Mouse (Mus musculus) gastrocnemius, adult 2 months (tissue): Measurements from ENCODE around the gene Gli2. TPM values are rescaled to one million over a fixed set of nuclear protein-coding genes. Genes with fewer than 3 reads are reported as not detected.

Experiments used
- DNase-seq: peaks from one replicate; pipeline ENCODE4 v3.0.0; 2022
- H3K27ac ChIP-seq: fragments of 200-600 bp; 2 replicates; pipeline ENCODE4 v1.8.1; 2022; ENCODE audit warnings: mild to moderate bottlenecking
- H3K4me3 ChIP-seq: fragments of 200-600 bp; 2 replicates; pipeline ENCODE4 v1.8.1; 2022; ENCODE audit warnings: mild to moderate bottlenecking, moderate library complexity
- CTCF ChIP-seq: fragments of 200-600 bp; IDR thresholded peaks from 2 replicates; pipeline ENCODE4 v1.8.1; 2022; ENCODE audit warnings: antibody characterized with exemption, mild to moderate bottlenecking, moderate library complexity
- intact Hi-C: fragments of 180-260 bp; cut with DNase I; formaldehyde crosslinking; loops from one replicate; pipeline ENCODE4 v1.15.1; 2025
- total RNA-seq, 2 experiments: library from RNA; stranded (reverse); gene quantifications; 2 replicates each; pipeline ENCODE4 v1.2.3; 2021

Gene Gli2
- total RNA-seq, 2 experiments from 2014 or later = 0.94 to 1.4 TPM

DNA sequence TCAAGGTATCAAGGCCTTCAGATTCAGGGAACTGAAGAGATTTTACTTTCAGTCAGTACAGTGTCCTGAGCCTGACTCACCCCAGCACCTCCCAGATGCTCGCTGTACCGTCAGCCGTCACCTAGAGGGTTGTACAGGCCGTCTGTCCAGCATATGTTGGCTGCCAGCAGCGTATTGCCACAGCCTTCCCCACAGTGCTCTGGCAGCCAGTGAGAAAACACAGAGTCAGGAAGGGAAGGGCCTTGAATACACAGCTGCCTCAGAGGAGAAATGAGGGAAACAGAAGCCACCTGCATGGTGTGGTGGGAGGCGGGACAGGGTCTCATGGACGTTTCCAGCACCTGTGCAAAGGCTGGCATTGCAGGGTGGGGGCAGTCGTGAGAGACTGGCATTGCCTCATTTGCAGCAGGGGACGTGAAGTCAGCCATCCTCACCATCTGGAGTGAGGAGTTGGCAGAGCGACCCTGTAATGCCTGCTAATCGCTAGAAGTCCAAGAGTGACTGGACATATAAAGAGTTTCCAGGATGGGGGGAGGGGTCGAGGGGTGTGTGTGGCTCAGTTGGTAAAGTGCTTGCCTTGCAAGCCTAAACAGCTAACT is 136.8 kb downstream of the Gli2 start:
- Histone ChIP-seq H3K4me3 (no peak overlapping the region), H3K27ac (peak overlapping the region; percentile 35)
- TF ChIP-seq CTCF = no peak
- intact Hi-C loops = no loop called here
- DNase-seq = peak; percentile 49

DNA sequence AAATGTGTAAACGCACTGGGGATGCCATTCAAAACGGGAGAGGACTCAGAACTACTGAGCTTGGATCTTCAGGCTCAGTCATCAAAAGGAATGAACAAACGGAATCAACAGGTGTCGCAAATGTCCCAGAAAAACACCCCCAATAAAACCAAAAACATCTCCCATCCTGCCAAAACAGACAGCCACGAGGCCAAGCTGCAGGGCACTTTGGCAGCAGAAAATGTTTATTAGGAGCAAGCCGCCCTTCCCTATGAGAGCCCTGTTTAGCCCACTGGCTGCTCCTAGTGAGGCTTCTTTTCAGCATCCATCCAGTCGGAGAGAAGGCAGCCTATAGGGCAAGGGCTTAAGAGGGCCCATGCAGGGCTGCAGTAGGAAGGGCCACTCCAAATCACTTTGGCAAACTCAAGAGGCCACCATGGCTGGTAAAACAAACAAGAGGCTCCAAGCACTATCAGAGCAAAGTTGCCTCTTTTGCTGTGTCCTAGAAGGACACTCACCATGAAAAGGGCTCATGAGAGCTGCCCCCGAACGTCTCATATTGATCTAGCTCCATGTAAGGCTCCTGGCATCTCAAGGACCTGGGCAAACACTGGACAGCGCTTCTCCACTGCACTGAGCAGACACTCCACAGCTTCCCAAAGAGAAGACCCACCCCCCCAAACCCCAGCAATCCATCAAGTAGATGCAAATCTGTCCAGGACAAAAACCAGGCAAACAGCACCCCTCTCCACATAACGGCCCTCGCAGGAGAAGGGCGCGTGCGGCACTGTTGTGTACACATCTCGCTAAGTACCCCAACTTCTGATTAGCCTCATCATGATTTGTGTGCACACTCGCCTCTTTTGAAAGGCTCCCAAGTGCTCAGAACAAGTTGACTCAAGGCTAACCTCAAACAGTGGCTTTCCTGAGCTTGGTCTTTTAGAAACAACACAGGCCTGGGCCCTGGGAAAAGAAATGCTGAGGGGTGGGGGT is 139.7 kb downstream of the Gli2 start:
- TF ChIP-seq CTCF = no peak
- Histone ChIP-seq H3K27ac (peak overlapping the region; percentile 38; the same call in 1 of the 2 replicates), H3K4me3 (no peak overlapping the region)
- DNase-seq = no peak
- intact Hi-C loops = no loop called here

- DNase-seq = no peak
- TF ChIP-seq CTCF = no peak
- no peak overlapping the region for H3K27ac ChIP-seq
- intact Hi-C loops = no loop called here
- H3K4me3 ChIP-seq = no peak overlapping the region
These were observed 140.5 kb downstream of the Gli2 start for GRCm38 (mm10) chr1:118912929-118913328.

DNA sequence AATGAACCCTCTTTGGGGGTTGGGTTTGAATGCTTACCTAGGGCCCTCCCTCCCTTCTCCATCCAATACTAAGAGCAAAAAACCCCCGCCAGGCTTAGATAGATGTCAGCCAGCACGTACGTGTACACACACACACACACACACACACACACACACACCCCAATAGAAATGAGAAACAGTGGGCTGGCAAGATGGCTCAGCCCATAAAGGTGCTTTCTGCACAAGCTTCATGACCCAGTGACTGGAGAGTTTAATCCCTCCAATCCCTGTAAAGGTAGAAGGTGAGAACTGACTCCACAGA is 142.0 kb downstream of the Gli2 start:
- DNase-seq = no peak
- H3K4me3 ChIP-seq = no peak overlapping the region
- H3K27ac ChIP-seq = no peak overlapping the region
- no peak for TF ChIP-seq CTCF
- intact Hi-C loops = no loop called here

GRCm38 (mm10) chr1:118910693-118911426 is 142.6 kb downstream of the Gli2 start:
- Histone ChIP-seq H3K27ac (no peak overlapping the region), H3K4me3 (no peak overlapping the region)
- DNase-seq = no peak
- intact Hi-C loops = no loop called here
- TF ChIP-seq CTCF = no peak

GRCm38 (mm10) chr1:118909051-118909450 is 144.4 kb downstream of the Gli2 start:
- DNase-seq = no peak
- TF ChIP-seq CTCF = no peak
- H3K27ac ChIP-seq = no peak overlapping the region
- intact Hi-C loops = no loop called here
- H3K4me3 ChIP-seq = no peak overlapping the region

GRCm38 (mm10) chr1:118907574-118907973 is 145.8 kb downstream of the Gli2 start:
- no peak overlapping the region for H3K27ac ChIP-seq
- no peak for TF ChIP-seq CTCF
- no peak for DNase-seq
- intact Hi-C loops = no loop called here
- no peak overlapping the region for H3K4me3 ChIP-seq

DNA sequence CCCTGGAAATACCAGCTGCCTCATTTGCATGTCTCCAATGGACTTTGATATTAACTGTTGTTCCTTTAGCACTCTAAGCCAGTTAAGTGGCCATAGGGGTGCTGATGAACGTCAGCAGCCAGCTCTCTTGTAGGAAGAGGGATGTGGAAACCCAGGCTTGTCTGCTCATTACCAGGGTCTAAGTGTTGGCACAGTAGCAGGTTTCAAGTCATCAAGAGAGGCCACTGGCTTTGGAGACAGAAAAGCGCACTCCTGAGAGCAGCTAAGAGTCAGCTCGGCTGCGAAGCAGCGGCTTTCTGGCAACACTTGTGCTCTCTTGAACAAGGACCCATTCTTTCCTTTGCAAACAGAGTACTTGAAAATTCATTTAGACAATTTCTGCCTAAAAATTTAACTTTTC is 148.1 kb downstream of the Gli2 start:
- H3K4me3 ChIP-seq = no peak overlapping the region
- no peak for DNase-seq
- TF ChIP-seq CTCF = no peak
- H3K27ac ChIP-seq = no peak overlapping the region
- intact Hi-C loops = no loop called here

DNA sequence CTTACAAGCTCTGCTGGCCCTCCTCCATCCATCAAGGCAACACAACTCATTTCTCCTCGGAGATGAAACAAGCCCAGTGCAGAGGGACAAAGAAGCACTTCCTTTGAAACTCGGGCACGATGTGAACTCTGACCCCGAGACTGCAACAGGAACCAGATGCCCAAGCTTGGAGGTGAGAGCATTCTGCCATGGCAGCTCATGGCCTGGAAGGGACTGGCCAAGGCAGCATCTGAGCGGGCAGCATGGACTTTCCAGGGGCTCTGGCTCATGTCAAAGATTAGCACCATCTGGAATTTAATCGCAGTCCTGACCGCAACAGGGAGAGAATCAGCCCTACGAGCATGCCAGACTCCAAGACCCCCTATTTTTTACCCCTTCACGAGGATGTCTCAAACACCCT is 148.5 kb downstream of the Gli2 start:
- DNase-seq = no peak
- no peak overlapping the region for H3K4me3 ChIP-seq
- intact Hi-C loops = no loop called here
- no peak overlapping the region for H3K27ac ChIP-seq
- TF ChIP-seq CTCF = no peak

DNA sequence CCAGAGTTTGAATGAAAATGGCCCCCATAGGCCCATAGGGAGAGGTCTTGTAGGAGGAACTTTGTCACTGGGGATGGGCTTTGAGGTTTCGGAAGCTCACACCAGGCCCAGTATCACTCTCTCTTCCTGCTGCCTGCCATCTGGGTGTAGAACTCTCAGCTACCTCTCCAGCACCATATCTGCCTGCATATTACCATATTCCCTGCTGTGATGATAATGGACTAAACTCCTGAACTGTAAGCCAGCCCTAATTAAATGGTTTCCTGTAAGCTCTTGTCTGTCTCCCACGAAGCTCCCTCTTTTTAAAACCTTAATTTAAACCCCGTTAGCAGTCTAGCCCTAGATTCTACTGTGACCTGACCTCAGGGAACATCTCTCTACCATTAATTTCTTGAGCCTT is 149.0 kb downstream of the Gli2 start:
- Histone ChIP-seq H3K4me3 (no peak overlapping the region), H3K27ac (no peak overlapping the region)
- TF ChIP-seq CTCF = no peak
- intact Hi-C loops = no loop called here
- no peak for DNase-seq

DNA sequence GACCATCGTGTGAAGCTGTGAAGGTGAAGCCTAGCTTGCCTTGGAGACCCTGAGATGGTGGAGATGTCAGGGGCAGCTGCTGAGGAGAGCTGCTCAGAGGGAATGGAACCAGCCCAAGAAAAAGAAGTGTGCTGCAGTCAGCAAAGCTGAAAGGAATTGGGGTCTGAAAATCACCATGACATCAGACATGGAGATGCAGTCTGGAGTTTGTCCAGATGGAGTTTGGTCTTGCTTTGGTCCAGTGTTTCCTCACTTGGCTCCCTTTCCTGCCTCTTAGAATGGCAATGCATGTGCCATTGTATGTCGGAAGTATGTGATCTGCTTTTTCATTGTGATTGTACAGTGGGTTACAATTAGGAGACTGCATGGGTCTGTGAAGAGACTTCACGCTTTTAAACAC is 149.7 kb downstream of the Gli2 start:
- H3K4me3 ChIP-seq = no peak overlapping the region
- intact Hi-C loops = no loop called here
- DNase-seq = no peak
- TF ChIP-seq CTCF = no peak
- H3K27ac ChIP-seq = no peak overlapping the region

DNA sequence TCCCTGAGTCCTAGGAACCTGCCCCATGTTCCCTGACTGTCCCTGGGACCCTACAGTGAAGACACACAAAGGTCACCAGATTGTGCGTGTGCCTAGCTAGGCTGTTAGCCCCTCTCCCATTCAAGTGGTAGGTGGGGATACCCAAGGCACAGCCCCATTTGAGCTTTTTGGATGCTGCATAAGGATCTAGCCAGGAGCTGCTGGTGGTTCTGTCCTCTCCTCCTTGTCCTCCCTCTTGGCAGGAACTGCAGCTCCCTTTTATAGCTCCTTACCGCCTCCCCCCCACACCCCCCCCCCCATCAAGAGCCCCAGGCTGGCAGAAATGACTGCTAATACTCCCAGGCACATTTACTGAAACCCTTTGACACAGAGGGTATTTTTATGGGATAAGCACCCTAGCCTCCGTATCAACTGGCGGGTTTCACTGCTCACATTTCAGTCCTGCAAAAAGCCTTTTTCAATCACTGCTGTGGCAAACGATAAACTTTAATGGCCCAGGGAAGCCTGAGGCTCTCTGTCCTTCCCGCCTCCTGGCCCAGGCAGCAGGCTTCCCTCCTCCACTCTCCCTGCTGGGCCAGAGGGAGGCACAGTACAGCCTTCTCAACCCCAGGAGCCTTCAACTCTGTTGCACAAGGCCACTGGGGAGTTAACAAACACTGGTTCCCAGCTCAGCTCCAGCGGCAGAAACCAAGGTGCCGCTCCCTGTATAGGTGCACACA is 151.4 kb downstream of the Gli2 start:
- peak; percentile 44 for DNase-seq
- intact Hi-C loops = no loop called here
- no peak for TF ChIP-seq CTCF
- 0 out of 2 replicates have a peak overlapping the region, but pooled peaks have one; percentile 52 for H3K27ac ChIP-seq
- no peak overlapping the region for H3K4me3 ChIP-seq
